Mouse (Mus musculus) left cerebral cortex, adult 6 months (tissue): Measurements from ENCODE around the gene Dennd2d. TPM values are rescaled to one million over a fixed set of nuclear protein-coding genes. Genes with fewer than 3 reads are reported as not detected.

ENCODE experiments used
- long read RNA-seq, 2 experiments: library from polyadenylated mRNA; unstranded; transcript quantifications; one replicate each; pipeline ENCODE4 v2.0.0; 2019 to 2020
- polyA plus RNA-seq: library from polyadenylated mRNA; unstranded; fragments of <200 nt; fragmentation: Nextera tagmentation; gene quantifications from 2 replicates; pipeline ENCODE4 v1.2.3, GENCODE M21; 2021

Dennd2d gene
- polyA plus RNA-seq: 0.34 and 0.56 TPM in 2 replicates
- long read RNA-seq, experiment 1, full-length matches to known transcripts: 1 of 1 reads
- long read RNA-seq, experiment 1, partial matches to known transcripts: 0 of 1 reads
- long read RNA-seq, experiment 1, other reads (novel, unspliced or antisense): 0 of 1 reads
- long read RNA-seq, experiment 2: 0 reads

DNA sequence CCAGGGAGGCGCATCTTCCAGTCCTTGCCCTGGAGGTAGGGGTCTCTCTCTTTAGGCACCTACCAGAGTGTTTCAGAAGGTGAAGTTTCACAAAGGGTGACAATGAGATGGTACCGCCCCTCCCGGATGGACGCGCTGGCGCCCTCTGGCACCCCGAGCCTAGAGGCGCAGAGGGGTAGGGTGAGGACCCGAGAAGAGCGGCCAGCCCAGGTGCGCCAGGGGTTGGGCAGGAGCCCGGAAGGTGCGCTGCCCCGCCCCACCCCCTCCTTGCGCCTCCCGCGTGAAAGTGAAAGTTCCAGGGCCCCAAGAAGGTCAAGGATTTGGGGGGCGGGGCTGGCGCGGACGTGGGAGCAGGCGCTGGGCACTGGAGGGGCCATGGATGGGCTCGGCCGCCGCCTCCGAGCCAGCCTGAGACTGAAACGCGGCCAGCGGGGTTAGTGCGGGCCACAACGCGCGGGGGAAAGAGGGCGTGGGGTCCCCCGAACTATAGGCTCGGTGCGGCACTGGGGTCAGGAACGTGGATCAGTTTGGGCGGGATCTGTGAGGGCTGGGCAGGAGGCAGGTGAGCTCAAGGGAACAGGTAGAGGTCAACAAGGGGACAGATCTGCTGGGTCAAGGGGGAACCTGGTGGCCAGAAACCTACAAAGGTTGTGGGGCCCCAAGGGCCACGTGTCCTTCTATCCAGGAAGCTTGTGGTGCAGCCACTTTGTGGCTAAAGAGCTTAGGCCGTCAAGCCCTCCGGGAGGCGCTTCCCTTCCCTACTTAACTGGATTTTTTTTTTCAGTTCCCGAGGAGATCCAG is at the start of gene Dennd2d:
Gene Dennd2d, plus strand, starts transcription at position 125 of the 801 bp plus-strand sequence.

DNA sequence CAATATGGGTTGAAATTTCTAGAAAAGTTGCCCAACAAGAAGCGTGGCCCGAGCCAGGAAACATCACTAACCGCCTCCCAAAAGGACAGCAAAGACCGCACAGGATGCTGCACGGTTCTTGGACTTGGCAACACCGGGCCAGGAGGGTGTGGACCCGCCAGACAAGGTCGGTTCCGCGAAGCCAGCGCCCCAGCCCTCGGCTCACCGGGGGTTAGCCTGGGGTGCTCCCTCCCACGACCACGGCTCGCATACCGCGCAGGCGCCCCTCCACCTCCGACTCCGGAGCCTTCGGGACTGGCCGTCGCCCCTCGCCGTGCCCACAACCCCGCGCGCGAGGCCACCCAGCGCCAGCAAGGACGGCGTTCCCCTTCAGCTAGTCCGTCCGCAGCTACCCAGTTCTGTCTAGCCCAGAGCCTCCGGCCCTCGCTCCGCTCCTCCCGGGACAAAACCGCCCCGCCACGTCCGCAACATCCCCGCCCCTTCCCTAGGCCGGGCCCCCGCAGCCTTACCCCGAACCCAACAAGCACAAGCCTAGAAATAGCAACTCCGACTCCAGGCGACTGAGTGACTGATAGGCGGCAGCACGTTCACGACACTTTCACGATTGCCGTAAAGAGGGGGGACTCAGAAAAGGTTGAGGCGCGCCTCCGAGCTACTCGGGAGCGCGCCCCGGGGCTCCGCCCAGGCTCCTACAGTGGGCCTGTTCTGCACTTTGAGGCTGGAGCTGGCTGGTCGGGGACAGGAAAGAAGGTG is 65.1 kb downstream of the Dennd2d start, which contains the start of the genes Dram2 and Cept1:
Gene Dram2, plus strand, starts transcription at position 628 of the 753 bp plus-strand sequence.
Gene Cept1, minus strand, starts transcription at position 632 of the 753 bp plus-strand sequence.

Other genes with a start within 250 kb of the Dennd2d start
- not detected in 2 replicates for gene Chil6, start 76.2 kb upstream of the Dennd2d start, polyA plus RNA-seq
- 39.5 and 40.1 TPM in 2 replicates for gene Dram2, start 65.4 kb downstream of the Dennd2d start, polyA plus RNA-seq
- gene Cept1, start 65.4 kb downstream of the Dennd2d start, polyA plus RNA-seq: 43.5 and 58.3 TPM in 2 replicates
- 25.0 and 26.2 TPM in 2 replicates for gene Lrif1, start 202.6 kb downstream of the Dennd2d start, polyA plus RNA-seq